Mouse (Mus musculus) bone marrow macrophage, adult 2 months (primary cell): Measurements from ENCODE around the gene Daam2.

Experiments used
- CTCF ChIP-seq: IDR thresholded peaks from 2 replicates; pipeline ENCODE4 v1.5.1; 2012; ENCODE audit warnings: low read depth, mild to moderate bottlenecking, low read length, moderate library complexity
- POLR2A ChIP-seq: IDR thresholded peaks from 2 replicates; pipeline ENCODE4 v1.6.1; 2012; ENCODE audit warnings: mild to moderate bottlenecking, low read depth, low read length, borderline replicate concordance

GRCm38 (mm10) chr17:49577321-49577720, 13.2 kb upstream of the Daam2 start:
- TF ChIP-seq POLR2A (no peak), CTCF (no peak)
